Mouse (Mus musculus) left cerebral cortex, postnatal 14 days (tissue): ENCODE measurements around the gene Hecw2. TPM values are rescaled to one million over a fixed set of nuclear protein-coding genes. Genes with fewer than 3 reads are reported as not detected.
A peak's percentile ranks its signal among the peaks of the same experiment; 100 is the strongest.

Experiments used
- DNase-seq, 2 experiments: peaks; one replicate each; pipeline ENCODE4 v3.0.0; 2021 to 2022; ENCODE audit warnings: low spot score in 2 of 2, mixed read lengths in 1 of 2
- intact Hi-C: fragments of 180-260 bp; cut with DNase I; formaldehyde crosslinking; loops from one replicate; pipeline ENCODE4 v1.15.1; 2025
- total RNA-seq, 2 experiments: library from RNA; stranded (reverse); gene quantifications; 2 replicates each; pipeline ENCODE4 v1.2.3; 2021

Hecw2 gene
- total RNA-seq, 2 experiments from 2014 or later = 56.7 to 59.8 TPM

- DNase-seq = no peak
- intact Hi-C loops = no loop called here
Measured at GRCm38 (mm10) chr1:53852086-53852610, 342.8 kb downstream of the Hecw2 start.

GRCm38 (mm10) chr1:53851334-53851733 lies 343.6 kb downstream of the Hecw2 start:
- DNase-seq = peak in 1 of 2 experiments; percentile 32
- intact Hi-C loops = no loop called here

- intact Hi-C loops = no loop called here
- no peak for DNase-seq
Measured at GRCm38 (mm10) chr1:53850891-53851290, 344.1 kb downstream of the Hecw2 start.

- no peak for DNase-seq
- intact Hi-C loops = no loop called here
Measured at GRCm38 (mm10) chr1:53846665-53847237, 348.2 kb downstream of the Hecw2 start.

- peak in 1 of 2 experiments; percentile 60 for DNase-seq
Measured at GRCm38 (mm10) chr1:53845854-53846253, 349.1 kb downstream of the Hecw2 start.

GRCm38 (mm10) chr1:53844914-53845612 lies 349.9 kb downstream of the Hecw2 start:
- DNase-seq = no peak
- intact Hi-C loops = no loop called here

More at GRCm38 (mm10) chr1:53845854-53846253, 349.1 kb downstream of the Hecw2 start:
- intact Hi-C loops = no loop called here

GRCm38 (mm10) chr1:53844122-53844913 lies 350.6 kb downstream of the Hecw2 start:
- DNase-seq = no peak
- intact Hi-C loops = no loop called here

GRCm38 (mm10) chr1:53843051-53843450 lies 351.9 kb downstream of the Hecw2 start:
- no peak for DNase-seq

GRCm38 (mm10) chr1:53841080-53841479 lies 353.9 kb downstream of the Hecw2 start:
- intact Hi-C loops = no loop called here
- DNase-seq = no peak

More at GRCm38 (mm10) chr1:53843051-53843450, 351.9 kb downstream of the Hecw2 start:
- intact Hi-C loops = no loop called here

GRCm38 (mm10) chr1:53839392-53839791 lies 355.6 kb downstream of the Hecw2 start:
- DNase-seq = no peak
- intact Hi-C loops = no loop called here

- no peak for DNase-seq
- intact Hi-C loops = no loop called here
Measured at GRCm38 (mm10) chr1:53838182-53838859, 356.6 kb downstream of the Hecw2 start.

GRCm38 (mm10) chr1:53830286-53830685 lies 364.7 kb downstream of the Hecw2 start:
- intact Hi-C loops = no loop called here
- DNase-seq = no peak

- intact Hi-C loops = no loop called here
- no peak for DNase-seq
Measured at GRCm38 (mm10) chr1:53829089-53829488, 365.9 kb downstream of the Hecw2 start.

- DNase-seq = no peak
- intact Hi-C loops = no loop called here
Measured at GRCm38 (mm10) chr1:53824446-53825337, 370.3 kb downstream of the Hecw2 start.

GRCm38 (mm10) chr1:53823687-53824445 lies 371.1 kb downstream of the Hecw2 start:
- intact Hi-C loops = no loop called here

GRCm38 (mm10) chr1:53821983-53822382 lies 373.0 kb downstream of the Hecw2 start:
- intact Hi-C loops = no loop called here
- no peak for DNase-seq

More at GRCm38 (mm10) chr1:53823687-53824445, 371.1 kb downstream of the Hecw2 start:
- peak; percentile 51 to 56 for DNase-seq

GRCm38 (mm10) chr1:53820041-53820632 lies 374.8 kb downstream of the Hecw2 start:
- DNase-seq = no peak
- intact Hi-C loops = no loop called here
